Mouse (Mus musculus) kidney, adult 9 months (tissue): ENCODE results near the gene Tnfrsf12a.
A peak's percentile ranks its signal among the peaks of the same experiment; 100 is the strongest.

Experiments
- DNase-seq: peaks from one replicate; pipeline ENCODE4 v3.0.0; 2022

The Tnfrsf12a gene

GRCm38 (mm10) chr17:23677236-23677679 is at the start of gene Tnfrsf12a:
Tnfrsf12a (minus strand) TSS chr17:23677468.
- DNase-seq: peak; percentile 92

GRCm38 (mm10) chr17:23726758-23727142 is 49.5 kb upstream of the Tnfrsf12a start:
- DNase-seq: peak; percentile 53

GRCm38 (mm10) chr17:23725999-23726757 is 48.9 kb upstream of the Tnfrsf12a start, which contains the start of gene Pkmyt1:
Pkmyt1 (plus strand) TSS chr17:23726336.
- DNase-seq: peak; percentile 95

GRCm38 (mm10) chr17:23725477-23725876 is 48.2 kb upstream of the Tnfrsf12a start:
- no peak for DNase-seq

- no peak for DNase-seq
These were observed 45.3 kb upstream of the Tnfrsf12a start, which contains the start of gene 1520401A03Rik for GRCm38 (mm10) chr17:23722376-23723125. 1520401A03Rik (minus strand) TSS chr17:23722783.

GRCm38 (mm10) chr17:23721886-23722285 is 44.6 kb upstream of the Tnfrsf12a start:
- DNase-seq: no peak

- no peak for DNase-seq
These were observed 42.2 kb upstream of the Tnfrsf12a start for GRCm38 (mm10) chr17:23719455-23719854.

- no peak for DNase-seq
These were observed 39.7 kb upstream of the Tnfrsf12a start for GRCm38 (mm10) chr17:23717003-23717402.

GRCm38 (mm10) chr17:23706212-23706611 is 28.9 kb upstream of the Tnfrsf12a start:
- peak; percentile 77 for DNase-seq

- DNase-seq: no peak
These were observed 28.3 kb upstream of the Tnfrsf12a start for GRCm38 (mm10) chr17:23705525-23706104.

GRCm38 (mm10) chr17:23704741-23705140 is 27.5 kb upstream of the Tnfrsf12a start:
- DNase-seq: no peak

GRCm38 (mm10) chr17:23703301-23703700 is 26.0 kb upstream of the Tnfrsf12a start:
- no peak for DNase-seq

GRCm38 (mm10) chr17:23700079-23700478 is 22.8 kb upstream of the Tnfrsf12a start:
- DNase-seq: peak; percentile 96

- peak; percentile 35 for DNase-seq
These were observed 22.1 kb upstream of the Tnfrsf12a start for GRCm38 (mm10) chr17:23699131-23700077.

- no peak for DNase-seq
These were observed 18.5 kb upstream of the Tnfrsf12a start for GRCm38 (mm10) chr17:23695801-23696200.

- DNase-seq: no peak
These were observed 17.2 kb upstream of the Tnfrsf12a start for GRCm38 (mm10) chr17:23694491-23694890.

- DNase-seq: no peak
These were observed 6.8 kb upstream of the Tnfrsf12a start, which contains the start of gene Cldn9 for GRCm38 (mm10) chr17:23683856-23684672. Cldn9 (minus strand) TSS chr17:23684026.

GRCm38 (mm10) chr17:23683226-23683625 is 6.0 kb upstream of the Tnfrsf12a start:
- DNase-seq: no peak

- peak; percentile 60 for DNase-seq
These were observed 5.3 kb upstream of the Tnfrsf12a start for GRCm38 (mm10) chr17:23682530-23682929.

GRCm38 (mm10) chr17:23682092-23682491 is 4.8 kb upstream of the Tnfrsf12a start:
- DNase-seq: peak; percentile 81

- DNase-seq: no peak
These were observed 3.8 kb upstream of the Tnfrsf12a start for GRCm38 (mm10) chr17:23681086-23681485.
